Mouse (Mus musculus) liver, adult 2 months (tissue): ENCODE measurements around the gene Igsf3.

ENCODE experiments used
- CTCF ChIP-seq: fragments of 200-500 bp; IDR thresholded peaks from 2 replicates; pipeline ENCODE4 v1.5.1; 2011; ENCODE audit warnings: low read depth, low read length, control low read depth
- POLR2A ChIP-seq: fragments of 200-500 bp; IDR thresholded peaks from 2 replicates; pipeline ENCODE4 v1.6.1; 2011; ENCODE audit warnings: low read length, control low read depth; ENCODE audit not compliant: insufficient read depth; ENCODE audit errors: extremely low read depth

DNA sequence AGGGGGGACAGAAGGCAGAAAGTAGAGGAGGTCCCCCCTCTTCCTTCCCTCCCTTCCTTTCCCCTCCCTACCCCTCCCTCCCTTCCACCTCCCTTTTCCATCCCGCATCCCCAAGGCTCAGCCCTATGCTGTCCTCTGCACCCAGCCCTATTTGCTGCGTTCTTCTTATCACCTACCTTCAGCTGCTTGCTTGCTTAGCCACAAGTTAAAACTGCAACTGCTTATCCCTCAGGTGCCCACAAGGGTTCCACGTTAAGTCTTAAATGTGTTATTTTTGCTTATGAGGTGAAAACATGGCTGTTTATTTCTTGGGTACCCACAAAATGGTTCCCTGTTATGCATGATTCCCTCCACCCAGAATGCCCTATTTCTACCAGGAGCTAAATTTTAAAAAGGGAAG is 86.6 kb downstream of the Igsf3 start:
- TF ChIP-seq CTCF (no peak), POLR2A (no peak)
